Mouse (Mus musculus) cerebellum, adult 18-20 months (tissue): ENCODE measurements around the gene Eif4a2.
"Not testable (repeated sequence)": the region's sequence is repeated elsewhere in the genome, so short reads cannot be mapped to it uniquely, and the experiment has no call there.

Experiments
- DNase-seq, 2 experiments: peaks; one replicate each; pipeline ENCODE4 v3.0.0; 2021

The Eif4a2 gene

DNA sequence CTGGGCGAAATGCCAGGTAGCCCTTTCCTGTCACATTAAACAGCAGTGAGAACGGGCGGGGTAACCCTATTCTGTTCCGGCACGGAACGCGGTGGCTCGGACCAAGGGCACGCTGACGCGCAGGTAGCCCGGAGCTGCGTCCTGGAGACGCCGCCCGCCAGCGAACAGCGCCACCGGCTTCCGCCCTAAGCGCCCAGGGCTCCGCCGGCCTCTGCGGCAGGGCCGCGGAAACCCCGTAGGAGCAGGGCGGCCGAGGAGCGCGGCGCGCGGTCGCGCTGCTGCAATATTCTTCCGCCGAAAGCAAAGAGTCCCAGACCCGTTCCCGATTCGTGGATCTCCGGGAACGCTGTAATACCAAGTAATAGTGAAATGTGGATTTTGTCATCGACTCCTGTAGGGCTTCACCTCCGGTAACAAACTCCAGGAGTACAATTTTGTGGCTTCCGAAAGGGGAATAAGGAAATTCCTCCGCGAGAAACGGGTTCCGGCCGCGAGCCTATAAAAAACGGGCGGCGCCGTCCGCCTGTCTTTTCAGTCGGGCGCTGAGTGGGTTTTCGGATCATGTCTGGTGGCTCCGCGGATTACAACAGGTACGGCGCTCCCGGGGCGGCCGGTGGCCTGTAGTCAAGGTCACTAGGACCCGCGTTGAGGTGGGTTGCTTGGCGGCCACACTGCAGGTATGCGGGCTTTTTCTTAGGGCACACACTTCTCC, at the start of gene Eif4a2:
Gene Eif4a2, plus strand, starts transcription at position 214 of the 712 bp plus-strand sequence.
- peak; percentile 91 to 97 for DNase-seq

DNA sequence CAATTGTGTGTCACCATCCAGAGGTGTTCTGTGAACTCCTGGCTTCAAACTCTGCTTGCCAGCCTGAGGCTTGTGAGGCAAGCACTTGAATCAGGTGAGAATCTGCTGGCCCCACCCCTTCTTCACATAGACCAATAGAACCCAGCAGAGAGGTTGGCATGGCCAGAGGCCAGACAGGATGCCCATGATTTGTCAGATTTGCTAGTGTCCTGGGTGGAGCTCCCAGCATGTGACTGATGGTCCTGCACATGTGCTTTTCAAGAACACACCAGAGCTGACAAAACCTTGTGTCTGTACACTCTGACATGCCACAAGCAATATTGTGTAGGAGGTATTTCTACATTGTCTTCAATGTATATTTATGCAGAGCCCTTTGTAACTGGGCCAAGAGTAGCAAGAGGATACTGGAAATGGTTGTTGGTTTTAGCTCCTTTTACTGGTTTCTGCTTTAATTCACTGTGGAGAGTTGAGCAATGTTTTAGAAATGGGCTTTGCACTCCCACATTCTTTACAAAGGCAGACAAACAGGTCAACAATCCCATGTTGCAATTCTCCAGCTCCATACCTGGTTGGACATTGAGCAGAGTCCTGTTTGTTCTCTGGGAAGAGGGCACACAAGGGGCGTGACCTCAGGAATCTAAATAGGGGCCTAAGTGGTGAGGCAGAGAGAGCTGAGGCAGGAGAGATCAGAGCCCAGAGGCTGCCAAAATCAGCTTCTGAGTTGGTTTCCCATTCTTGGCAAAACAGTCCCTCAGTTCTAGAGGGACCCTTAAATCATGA, 49.4 kb upstream of the Eif4a2 start, which contains the start of gene Kng1:
Gene Kng1, plus strand, starts transcription at position 198 of the 780 bp plus-strand sequence.
- DNase-seq: not testable (repeated sequence)

DNA sequence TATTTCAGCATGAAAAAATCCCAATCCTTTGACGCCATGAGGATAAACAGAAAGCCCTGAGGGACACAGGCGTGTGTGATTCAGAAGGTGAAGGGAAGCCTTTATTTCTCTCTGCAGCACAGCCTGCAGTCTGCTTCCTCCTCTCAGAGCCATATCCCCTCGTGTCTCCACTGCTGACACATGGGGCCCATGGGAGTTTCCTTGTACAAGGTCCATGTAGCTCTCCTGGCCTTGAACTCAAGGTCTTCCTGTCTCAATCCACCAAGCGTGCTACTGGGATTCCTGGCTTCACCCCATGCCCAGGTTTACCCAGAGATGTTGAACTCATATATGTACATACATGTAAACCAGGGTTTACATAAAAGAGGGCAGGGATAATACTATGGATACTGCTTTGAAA, 47.6 kb upstream of the Eif4a2 start:
- not testable (repeated sequence) for DNase-seq

DNA sequence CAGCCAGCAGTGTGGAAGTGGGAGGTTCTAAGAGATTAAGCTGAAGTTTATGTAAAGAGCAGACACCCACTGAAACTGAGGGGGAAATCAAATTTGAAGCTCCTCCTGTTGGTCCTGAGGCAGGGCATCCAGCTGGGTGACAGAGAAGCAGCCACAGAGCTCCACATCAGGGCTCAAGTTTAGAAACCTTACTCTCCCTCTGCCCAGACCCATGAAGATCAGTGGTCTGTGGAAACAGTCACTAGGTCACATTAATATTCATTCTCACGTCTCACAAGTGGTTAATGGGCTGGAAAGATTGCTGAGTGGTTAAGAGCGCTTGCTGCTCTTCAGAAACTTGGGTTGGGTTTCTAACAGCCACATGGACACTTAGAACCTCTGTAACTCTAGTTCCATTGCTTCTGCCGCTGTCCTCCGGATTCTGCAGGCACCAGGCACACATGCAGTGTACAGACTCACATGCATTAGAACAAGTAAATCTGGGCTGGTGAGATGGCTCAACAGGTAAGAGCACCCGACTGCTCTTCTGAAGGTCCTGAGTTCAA, 46.4 kb upstream of the Eif4a2 start:
- DNase-seq: not testable (repeated sequence)

DNA sequence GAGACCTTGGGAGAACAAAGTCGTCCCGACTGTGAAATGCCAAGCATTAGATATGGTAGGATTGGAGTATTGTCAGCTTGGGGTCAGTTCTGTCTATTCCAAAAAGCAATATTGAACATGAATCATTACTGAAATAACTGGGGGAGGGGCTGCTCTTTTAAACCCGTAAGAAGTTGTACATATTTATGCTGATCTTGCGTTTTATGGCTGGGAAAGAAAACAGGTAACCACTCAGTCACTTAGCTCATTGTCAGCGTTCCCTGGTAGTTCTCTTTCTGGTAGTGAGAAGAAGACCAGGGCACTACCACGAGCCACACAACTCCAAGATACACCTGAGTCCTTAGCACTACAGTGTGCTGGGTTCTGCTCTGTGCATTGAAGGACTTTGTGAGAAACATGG, 29.7 kb upstream of the Eif4a2 start:
- not testable (repeated sequence) for DNase-seq

DNA sequence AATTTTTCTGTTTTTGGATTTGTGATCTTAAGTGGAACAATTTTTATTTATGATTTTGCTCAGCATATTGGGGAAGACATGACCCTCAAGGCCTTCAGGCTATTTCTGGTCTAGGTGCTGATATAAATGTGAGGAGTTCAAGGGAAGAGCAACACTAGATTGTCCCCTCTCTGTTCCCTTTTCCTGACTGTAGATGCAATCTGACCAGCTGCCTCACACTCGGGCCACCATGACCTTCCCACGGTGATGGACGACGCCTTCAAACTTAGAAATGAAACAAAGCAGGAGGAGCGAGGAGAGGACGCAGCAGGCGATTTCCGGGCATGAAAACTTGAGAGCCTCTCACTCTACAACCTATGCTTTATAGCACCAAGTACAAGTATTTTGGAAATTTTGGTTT, 20.1 kb upstream of the Eif4a2 start:
- not testable (repeated sequence) for DNase-seq

DNA sequence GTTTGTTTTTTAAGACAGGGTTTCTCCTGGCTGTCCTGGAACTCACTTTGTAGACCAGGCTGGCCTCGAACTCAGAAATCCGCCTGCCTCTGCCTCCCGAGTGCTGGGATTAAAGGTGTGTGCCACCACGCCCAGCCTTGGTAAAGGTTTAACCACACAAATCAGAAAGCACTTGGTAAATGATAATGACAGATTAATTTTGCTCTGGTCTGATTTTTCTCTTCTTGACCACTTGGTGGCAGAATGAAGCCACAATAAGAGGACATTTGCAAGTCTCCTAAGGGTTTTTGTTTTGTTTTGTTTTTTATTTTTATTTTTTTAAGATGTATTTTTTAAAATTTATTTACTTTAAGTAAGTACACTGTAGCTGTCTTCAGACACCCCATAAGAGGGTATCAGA, 19.5 kb upstream of the Eif4a2 start:
- not testable (repeated sequence) for DNase-seq

DNA sequence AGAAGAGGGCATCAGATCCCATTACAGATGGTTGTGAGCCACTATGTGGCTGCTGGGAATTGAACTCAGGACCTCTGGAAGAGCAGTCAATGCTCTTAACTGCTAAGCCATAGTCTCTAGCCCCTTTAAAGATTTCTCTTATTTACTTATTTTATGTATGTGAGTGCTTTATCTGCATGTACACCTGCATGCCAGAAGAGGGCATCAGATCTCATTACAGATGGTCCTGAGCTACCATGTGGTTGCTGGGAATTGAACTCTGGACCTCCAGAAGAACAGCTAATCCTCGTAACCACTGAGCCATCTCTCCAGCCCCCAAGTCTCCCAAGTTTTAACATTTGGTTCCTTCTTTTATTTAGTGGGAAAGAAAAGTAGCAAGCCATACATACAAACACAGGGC, 18.8 kb upstream of the Eif4a2 start:
- DNase-seq: not testable (repeated sequence)

DNA sequence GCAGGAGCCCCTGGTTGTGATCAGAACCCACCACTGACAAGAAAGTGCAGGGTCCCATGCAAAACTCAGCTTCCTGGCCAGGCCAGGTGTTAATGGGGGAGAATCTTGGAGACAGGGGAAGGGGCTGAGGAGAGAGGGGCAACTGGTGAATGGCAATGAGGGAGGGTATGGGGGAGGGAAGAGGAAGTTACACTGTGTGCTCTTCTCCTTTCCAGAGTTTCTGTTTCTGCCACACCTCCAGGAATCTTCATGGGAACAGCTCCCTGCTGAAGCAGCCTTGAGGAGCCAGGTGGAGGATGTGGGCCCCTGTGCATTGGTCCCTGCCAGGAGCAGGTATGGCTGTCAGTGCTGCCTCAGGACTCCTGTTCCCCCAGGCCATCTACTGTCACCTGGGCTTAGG, 15.9 kb upstream of the Eif4a2 start:
- not testable (repeated sequence) for DNase-seq

DNA sequence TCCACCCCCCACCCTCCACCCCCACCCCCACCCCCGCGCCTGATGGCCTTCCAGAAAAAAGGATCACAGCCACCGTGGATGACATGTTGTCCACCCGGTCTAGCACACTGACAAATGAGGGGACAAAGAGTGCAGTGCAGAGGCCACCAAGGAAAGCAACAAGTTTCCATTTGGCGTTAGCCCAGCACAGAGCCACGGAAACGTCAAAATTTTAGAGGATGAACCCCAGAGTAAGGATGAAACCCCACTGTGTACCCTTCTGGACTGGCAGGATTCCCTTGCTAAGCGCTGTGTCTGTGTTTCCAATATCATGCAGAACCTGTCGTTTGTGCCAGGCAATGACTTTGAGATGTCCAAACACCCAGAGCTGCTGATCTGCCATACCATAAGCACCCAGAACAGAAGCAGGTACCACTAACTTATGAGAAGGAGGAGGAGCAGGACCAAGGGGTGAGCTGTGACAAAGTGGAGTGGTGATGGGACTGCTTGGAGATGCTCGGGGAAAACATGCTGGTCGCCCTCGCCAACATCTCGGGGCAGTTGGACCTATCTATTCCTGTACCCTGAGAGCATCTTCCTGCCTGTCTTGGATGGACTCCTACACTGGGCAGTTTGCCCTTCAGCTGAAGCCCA, 13.8 kb upstream of the Eif4a2 start:
- peak; percentile 16 to 26 for DNase-seq

DNA sequence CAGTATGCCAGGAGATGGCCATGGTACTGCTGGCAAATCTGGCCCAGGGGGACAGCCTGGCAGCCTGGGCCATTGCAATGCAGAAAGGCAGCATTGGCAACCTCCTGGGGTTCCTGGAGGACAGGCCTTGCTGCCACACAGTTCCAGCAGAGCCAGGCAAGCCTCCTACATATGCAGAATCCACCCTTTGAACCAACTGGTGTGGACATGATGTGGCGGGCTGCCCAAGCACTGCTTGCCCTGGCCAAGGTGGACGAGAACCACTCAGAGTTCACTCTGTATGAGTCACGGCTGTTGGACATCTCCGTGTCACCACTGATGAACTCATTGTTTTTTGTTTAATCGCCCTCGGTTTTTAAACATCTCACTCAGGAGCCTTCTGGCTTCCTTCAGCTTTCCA, 13.1 kb upstream of the Eif4a2 start:
- no peak for DNase-seq

DNA sequence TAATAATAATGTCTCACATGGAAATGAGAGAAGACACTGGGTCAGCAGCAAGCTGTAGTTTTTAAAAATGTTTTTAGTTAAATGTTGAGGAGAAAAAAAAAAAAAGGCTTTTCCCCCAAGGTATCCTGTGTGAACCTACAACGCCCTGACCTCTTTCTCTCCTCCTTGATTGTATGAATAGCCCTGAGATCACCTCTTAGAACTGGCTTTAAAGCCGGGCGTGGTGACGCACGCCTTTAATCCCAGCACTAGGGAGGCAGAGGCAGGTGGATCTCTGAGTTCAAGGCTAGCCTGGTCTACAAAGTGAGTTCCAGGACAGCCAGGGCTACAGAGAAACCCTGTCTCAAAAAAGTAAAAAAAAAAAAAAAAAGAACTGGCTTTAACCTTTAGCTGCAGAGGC, 11.7 kb upstream of the Eif4a2 start:
- not testable (repeated sequence) for DNase-seq

DNA sequence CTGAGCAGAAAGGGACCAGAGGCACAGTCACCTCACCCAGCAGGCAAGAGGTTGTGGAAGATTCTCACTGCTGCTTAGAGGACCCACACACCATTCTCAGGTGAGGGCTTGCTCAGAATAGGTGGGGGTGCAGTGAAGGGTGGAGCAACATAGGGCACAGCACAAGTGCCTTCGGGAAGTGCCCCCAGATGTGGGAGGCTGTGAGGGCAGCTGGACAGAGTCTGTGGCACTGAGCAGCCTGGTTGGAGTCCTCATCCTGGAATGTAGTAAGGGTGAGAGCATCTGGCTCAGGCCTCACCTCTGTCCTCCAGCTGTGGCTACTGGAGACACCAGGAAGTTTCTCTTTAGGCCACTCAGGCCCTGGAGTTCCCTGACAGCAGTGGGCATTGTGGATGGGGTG, 10.4 kb upstream of the Eif4a2 start:
- DNase-seq: not testable (repeated sequence)

DNA sequence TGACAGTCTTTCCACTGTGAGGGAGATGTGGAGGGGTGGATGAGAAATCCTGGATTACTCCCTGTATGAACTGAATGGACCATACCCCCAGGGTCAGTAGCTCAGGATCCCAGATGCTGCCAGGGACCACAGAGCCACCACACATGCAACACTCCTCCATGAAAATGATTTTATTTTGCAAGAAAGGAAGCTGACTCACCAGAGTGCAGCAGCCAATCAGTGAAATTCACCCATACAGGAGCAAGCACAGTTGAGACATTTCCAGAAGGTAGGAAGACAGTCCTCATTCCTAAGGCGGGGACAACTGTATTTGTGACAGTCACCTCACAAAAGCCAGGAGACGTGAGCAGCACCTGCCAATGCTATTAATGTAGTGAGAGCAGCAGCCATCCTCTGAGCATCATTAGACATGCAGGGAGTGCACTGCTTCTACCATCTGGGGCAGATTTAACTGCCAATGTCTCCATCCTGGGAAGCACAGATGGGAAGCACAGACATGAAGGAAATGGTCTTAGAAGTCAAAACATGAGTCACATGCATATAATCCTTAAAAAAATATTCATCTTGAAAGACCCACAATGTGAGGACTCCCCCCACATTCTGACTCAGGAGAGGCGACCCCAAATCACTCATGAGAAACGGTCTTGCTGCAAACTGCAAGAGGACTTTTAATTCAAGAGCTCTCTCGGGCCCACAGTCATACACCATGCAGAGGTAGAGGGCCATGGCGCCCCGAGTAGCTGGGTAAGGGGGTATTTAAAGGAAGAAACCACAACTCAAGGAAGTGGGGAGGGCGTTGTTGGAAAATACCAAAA, 9.7 kb upstream of the Eif4a2 start:
- DNase-seq: peak in 1 of 2 experiments; percentile 13

DNA sequence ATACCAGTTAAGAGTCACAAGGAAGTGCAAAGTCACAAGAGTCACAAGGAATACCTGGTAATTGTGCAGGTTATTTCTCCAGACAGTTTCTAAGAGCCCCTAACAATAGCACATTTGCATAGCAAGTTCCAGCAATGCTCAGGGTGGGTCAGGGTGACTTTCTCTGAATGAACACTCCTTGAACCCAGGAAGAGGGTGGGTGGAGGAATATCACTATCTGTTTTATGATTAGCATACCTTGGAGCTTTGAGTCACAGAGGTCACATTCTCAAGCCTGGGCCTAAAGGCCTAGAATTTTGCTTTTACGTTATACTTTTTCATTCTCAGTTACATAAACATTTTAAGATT, 9.2 kb upstream of the Eif4a2 start:
- not testable (repeated sequence) for DNase-seq

DNA sequence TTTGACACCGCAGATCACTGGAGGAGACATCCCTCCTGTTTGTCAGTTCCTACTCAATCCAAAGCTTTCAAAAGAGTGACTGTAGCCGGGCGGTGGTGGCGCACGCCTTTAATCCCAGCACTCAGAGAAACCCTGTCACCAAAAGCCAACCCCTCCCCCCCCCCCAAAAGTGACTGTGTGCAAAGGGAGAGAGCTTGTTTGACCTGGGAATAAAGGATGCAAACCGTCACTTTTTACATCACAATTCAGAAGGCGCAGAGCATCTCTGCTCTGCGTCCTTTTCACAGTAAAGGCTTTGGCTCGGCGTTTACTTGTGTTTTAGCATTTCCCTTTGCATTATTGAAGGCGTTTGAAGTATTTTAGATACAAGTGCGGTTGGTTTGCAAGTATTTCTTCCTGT, 7.6 kb upstream of the Eif4a2 start:
- DNase-seq: no peak

DNA sequence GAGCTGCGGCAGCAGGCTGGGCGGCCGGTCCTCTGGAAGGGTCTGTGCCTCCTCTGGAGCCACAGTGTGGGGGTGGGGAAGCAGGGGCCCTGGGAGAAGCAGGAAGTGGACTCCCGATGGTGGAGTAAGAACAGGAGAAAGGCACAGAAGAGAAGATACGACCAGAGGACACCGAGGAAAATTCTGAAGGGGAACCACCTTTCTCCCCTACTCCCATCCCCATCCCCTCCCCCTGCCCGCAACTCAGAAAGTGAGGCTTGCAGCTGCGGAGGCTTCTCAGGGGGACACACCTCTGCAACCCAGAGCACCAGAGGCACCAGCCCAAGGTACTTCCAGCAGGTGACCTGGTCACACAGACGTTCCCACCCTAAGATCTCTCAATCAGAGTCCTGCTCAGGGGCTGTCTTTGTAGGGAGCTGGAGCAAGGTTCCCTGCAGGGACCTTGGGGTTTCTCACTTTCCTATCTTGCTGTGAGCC, 7.1 kb upstream of the Eif4a2 start:
- no peak for DNase-seq

DNA sequence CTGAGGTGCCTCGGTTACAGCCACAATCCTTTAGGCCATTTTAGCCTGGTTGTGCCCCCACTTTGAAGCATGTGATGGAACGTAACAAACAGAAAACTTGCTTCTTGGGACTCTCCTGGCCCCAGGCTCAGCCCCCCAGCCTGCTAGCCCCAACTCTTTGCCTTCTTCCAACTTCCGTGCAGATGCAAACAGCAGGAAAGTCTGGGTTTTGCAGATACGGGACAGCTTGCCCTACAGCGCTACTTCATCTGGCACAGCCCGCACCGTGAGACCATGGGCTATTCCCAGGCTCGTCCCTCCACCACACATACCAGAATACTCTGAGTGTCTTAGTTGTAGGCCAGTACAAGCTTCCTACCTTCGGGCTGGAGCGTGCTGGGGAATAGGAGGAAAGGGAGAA, 6.6 kb upstream of the Eif4a2 start:
- no peak for DNase-seq

DNA sequence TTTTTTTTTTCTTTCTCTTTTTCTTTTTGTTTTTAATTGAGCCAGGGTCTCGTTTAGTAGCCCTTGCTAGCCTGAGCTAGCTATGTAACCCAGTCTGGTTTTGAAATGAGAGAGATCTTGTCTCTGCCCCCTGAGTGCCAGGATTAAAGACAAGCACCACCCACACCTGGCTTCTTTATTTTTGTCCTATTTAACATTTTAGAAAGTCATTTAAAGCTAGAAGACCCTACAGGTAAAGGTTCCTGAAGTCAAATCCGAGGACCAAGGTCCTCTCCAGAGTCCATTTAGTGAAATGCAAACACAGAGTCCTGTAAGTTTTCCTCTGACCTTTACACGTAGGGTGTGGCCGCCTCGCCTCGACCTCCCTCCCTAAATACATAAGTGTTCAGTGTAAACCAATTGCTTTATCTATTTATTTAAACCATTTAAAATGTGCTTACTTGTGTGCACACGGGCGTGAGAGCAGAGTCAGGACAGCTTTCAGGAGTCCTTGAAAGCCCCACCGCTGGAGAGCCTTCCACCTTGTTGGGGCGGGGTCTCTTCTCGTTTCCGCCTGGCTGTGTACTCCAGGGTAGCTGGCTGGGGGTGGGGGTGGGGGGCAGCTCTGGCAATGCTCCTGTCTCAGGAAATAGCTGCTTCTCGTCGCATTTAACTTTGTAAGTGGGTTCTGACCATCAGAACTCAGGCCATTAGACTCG, 4.8 kb upstream of the Eif4a2 start:
- no peak for DNase-seq

DNA sequence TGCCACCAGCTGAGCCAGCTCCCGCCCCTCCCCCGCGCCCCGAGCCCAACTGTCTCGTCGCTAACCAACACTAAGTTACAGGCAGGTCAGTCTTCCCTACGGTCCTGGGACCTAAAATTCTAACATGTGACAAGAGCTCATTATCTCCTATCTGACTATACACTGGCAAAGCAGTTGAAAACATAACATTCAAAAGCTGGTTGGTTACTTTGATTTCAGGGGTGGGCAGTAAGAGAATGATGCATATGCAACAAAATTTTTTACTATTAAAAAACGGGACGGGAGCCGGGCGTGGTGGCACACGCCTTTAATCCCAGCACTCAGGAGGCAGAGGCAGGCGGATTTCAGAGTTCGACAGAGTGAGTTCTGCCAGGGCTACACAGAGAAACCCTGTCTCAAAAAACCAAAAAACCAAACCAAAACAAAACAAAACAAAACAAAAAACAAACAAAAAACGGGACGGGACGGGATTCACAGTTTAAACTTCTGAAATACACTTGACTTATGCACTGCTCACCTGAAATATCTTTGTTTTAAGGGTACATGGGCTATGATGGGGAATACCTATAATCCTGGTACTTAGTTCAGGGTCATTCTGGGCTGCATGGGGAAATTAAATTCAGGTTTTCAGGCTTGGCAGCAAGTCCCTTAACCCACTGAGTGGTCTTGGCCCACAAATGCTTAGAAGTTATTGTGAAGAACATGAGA, 4.1 kb upstream of the Eif4a2 start:
- DNase-seq: no peak

DNA sequence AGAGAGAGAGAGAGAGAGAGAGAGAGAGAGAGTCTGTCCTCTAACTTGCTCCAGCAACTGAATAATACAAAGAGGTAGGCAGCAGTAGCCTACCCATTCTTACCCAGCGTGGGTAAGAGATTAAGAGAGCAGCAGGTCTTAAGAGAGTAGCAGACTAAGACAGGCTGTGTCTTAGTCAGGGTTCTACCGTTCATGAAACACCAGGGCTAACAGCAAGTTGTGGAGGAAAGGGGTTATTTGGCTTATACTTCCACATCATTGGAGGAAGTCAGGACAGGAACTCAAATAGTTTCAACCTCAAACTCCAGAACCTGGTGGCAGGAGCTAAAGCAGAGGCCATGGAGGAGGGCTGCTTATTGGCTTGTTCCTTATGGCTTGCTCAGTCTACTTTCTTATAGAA, 3.4 kb upstream of the Eif4a2 start:
- no peak for DNase-seq
